Mouse (Mus musculus): ENCODE results near the gene Crb2. TPM values are rescaled to one million over a fixed set of nuclear protein-coding genes. Genes with fewer than 3 reads are reported as not detected.

Crb2 gene
- polyA plus RNA-seq, 1 experiment from 2014 or later, result not detected

DNA sequence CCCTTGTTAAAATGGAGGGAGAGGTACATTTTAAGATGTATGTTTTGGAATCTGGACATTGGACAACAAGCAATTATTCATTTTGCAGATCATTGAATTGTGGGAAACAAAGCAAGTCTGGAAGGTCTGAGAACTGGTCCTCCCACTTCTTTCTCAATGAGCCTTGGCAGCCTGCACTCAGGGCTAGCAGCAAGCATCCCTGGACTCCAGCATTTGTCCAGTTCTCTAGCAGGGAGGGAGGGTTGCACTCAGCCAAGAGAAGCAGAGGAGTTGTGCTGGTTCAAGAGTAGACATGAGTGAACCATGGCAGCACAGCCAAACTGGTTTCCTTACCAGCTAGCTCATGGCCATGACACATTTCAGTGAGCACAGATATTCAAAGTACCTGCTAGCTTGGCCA is 63.9 kb downstream of the Crb2 start:
- H3K4me3 ChIP-seq (ENCODE audit: inconsistent target), result no peak overlapping the region
- no peaks in the 10 kb centered on the region for H3K79me2 ChIP-seq (ENCODE audit: inconsistent target)
- no peak overlapping the region for H3K27ac ChIP-seq
- H3K36me3 ChIP-seq (ENCODE audit: inconsistent target), result peaks cover 82% of the 10 kb centered on the region

DNA sequence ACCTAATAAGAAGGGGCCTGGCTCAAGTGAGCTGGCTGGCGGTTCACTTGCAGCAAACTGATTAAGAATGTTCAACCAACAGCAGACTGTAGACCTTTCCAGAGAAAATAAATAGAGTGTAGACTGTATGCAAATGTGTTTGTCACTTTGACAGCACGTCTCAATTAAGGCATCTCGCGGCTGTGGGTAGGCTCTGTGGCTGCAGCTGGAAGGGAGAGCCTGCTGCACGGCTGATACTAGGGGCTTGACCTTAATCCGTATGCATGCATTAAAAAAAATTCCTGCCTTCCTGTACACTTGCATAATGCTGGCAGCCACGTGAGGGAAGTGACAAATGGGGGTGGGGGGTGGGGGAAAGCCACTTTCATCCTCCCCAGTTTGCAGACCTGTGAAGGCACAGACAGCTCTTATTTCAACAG is 66.1 kb downstream of the Crb2 start:
- Histone ChIP-seq H3K79me2 (ENCODE audit: inconsistent target) (no peaks in the 10 kb centered on the region), H3K4me3 (ENCODE audit: inconsistent target) (no peak overlapping the region), H3K27ac (no peak overlapping the region), H3K36me3 (ENCODE audit: inconsistent target) (peaks cover 83% of the 10 kb centered on the region)
- 38% methylated on average over 7 of the region's 7 CpGs for WGBS (ENCODE audit: missing documents)

DNA sequence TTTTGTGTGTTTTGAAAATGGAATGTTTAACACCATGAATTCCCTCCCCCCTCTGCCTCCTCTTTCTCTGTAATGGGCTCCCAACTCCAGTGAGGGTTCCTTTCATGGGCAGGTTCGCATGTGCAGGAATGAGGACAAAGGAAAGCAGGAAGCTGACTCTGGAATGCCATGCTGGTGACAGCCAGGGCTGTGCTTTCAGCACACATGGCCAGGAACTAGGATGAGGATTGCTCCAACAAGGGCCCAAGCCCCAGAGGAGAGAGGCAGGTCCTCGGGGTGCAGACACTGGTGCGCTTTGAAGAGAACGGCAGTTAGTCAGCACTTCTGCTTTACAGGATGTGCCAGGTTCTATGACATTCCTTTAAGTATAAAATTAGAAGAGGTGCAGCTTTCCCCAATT is 66.7 kb downstream of the Crb2 start:
- H3K27ac ChIP-seq, result no peak overlapping the region
- H3K4me3 ChIP-seq (ENCODE audit: inconsistent target), result no peak overlapping the region
- H3K36me3 ChIP-seq (ENCODE audit: inconsistent target), result peaks cover 83% of the 10 kb centered on the region
- H3K79me2 ChIP-seq (ENCODE audit: inconsistent target), result no peaks in the 10 kb centered on the region
- WGBS (ENCODE audit: missing documents), result 47% methylated on average over 4 of the region's 4 CpGs

Other genes with a start within 250 kb of the Crb2 start
- gene Strbp, start 72.4 kb upstream of the Crb2 start, polyA plus RNA-seq (2018), result 1.4 to 3.2 TPM (median 2.0 TPM) in 3 replicates

Data from macrophage (primary cell).